Mouse (Mus musculus) liver, postnatal 0 days (tissue): ENCODE data around the gene Zfyve28. TPM values are rescaled to one million over a fixed set of nuclear protein-coding genes. Genes with fewer than 3 reads are reported as not detected.
A peak's percentile ranks its signal among the peaks of the same experiment; 100 is the strongest.

Source experiments
- ATAC-seq: fragments of 200-750 bp; cut with Nextera tagmentation; 2 replicates; pipeline ENCODE4 v1.8.0; 2017; ENCODE audit warnings: mild to moderate bottlenecking, moderate library complexity
- DNase-seq: peaks from one replicate; pipeline ENCODE4 v3.0.0-alpha.2; 2016
- H3K27ac ChIP-seq: fragments of 300-500 bp; sonication (generic); 2 replicates; pipeline ENCODE4 v1.5.1; 2014; ENCODE audit warnings: antibody characterized with exemption, moderate library complexity, mild to moderate bottlenecking, low read depth
- H3K27me3 ChIP-seq: fragments of 300-500 bp; sonication (generic); 2 replicates; pipeline ENCODE4 v1.6.1; 2014; ENCODE audit warnings: low read length, control low read depth, mixed read lengths; ENCODE audit not compliant: insufficient read depth
- H3K36me3 ChIP-seq: fragments of 300-500 bp; sonication (generic); replicated peaks from 2 replicates; pipeline ENCODE4 v1.6.1; 2014; ENCODE audit warnings: mild to moderate bottlenecking, control low read depth, low read length, moderate library complexity, mixed read lengths; ENCODE audit not compliant: insufficient read depth
- H3K4me1 ChIP-seq: fragments of 300-500 bp; sonication (generic); 2 replicates; pipeline ENCODE4 v1.6.1; 2014; ENCODE audit warnings: antibody characterized with exemption, mild to moderate bottlenecking, control low read depth; ENCODE audit not compliant: insufficient read depth
- H3K4me2 ChIP-seq: fragments of 300-500 bp; sonication (generic); 2 replicates; pipeline ENCODE4 v1.6.1; 2014; ENCODE audit warnings: low read depth, mild to moderate bottlenecking, low read length, moderate library complexity, mixed read lengths
- H3K4me3 ChIP-seq: fragments of 300-500 bp; sonication (generic); 2 replicates; pipeline ENCODE4 v1.5.1; 2014; ENCODE audit warnings: low read depth, low read length
- H3K9ac ChIP-seq: fragments of 300-500 bp; sonication (generic); replicated peaks from 2 replicates; pipeline ENCODE4 v1.6.1; 2014; ENCODE audit warnings: mild to moderate bottlenecking, moderate library complexity
- H3K9me3 ChIP-seq: fragments of 300-500 bp; sonication (generic); 2 replicates; pipeline ENCODE4 v1.6.1; 2016; ENCODE audit warnings: mild to moderate bottlenecking, control low read depth, low read length, mixed read lengths
- CTCF ChIP-seq: sonication (generic); IDR thresholded peaks from 2 replicates; pipeline ENCODE4 v1.5.1; 2016; ENCODE audit warnings: antibody characterized with exemption, low read depth
- EP300 ChIP-seq: IDR thresholded peaks from 2 replicates; pipeline ENCODE4 v1.6.1; 2016; ENCODE audit warnings: antibody characterized with exemption, low read depth, mild to moderate bottlenecking
- WGBS: fragments of 180-500 bp; shearing (Covaris S2); extraction: QIAGEN DNeasy Blood & Tissue Kit; methylation state at CpG from one replicate; pipeline ENCODE4 v1.1.7; 2014; ENCODE audit not compliant: insufficient replicate concordance; 5-methylcytosine and 5-hydroxymethylcytosine counted together
- polyA plus RNA-seq: library from polyadenylated mRNA; unstranded; fragments of >200 nt; fragmentation: Nextera tagmentation; extraction: Ambion mirVana; gene quantifications from 2 replicates; pipeline ENCODE4 v1.2.1, GENCODE M21; 2015

Zfyve28 gene
- polyA plus RNA-seq, 1 experiment from 2014 or later: 0.14 TPM

GRCm38 (mm10) chr5:34187601-34188316 lies 100.5 kb downstream of the Zfyve28 start, which contains the start of gene Mxd4:
Gene Mxd4, minus strand, starts transcription at chr5:34187720.
- H3K36me3 ChIP-seq: peaks cover 6% of the 10 kb centered on the region; the same call in 1 of the 2 replicates
- peak within 1 kb of the TSS; percentile 96 for H3K27ac ChIP-seq
- TF ChIP-seq CTCF (no peak), EP300 (no peak)

GRCm38 (mm10) chr5:34186961-34187391 lies 101.3 kb downstream of the Zfyve28 start:
- peak; percentile 24 for ATAC-seq
- TF ChIP-seq EP300: no peak
- no peak for TF ChIP-seq CTCF

More at GRCm38 (mm10) chr5:34187601-34188316, 100.5 kb downstream of the Zfyve28 start, which contains the start of gene Mxd4:
- H3K27me3 ChIP-seq: no peaks in the 10 kb centered on the region
- H3K9me3 ChIP-seq: no peaks in the 10 kb centered on the region
- peaks cover 47% of the 10 kb centered on the region for H3K4me1 ChIP-seq
- peak within 1 kb of the TSS; percentile 97 for H3K4me2 ChIP-seq
- H3K9ac ChIP-seq: peak within 1 kb of the TSS; percentile 81
- peak within 1 kb of the TSS; percentile 87 for H3K4me3 ChIP-seq
- under 1% methylated on average over 60 of the region's 60 CpGs for WGBS
- ATAC-seq: peak; percentile 97
- DNase-seq: peak; percentile 96

GRCm38 (mm10) chr5:34186391-34186790 lies 101.9 kb downstream of the Zfyve28 start:
- DNase-seq (no peak), ATAC-seq (no peak)
- Histone ChIP-seq H3K4me2 (peak overlapping the region; percentile 97), H3K27me3 (no peaks in the 10 kb centered on the region), H3K4me1 (peaks cover 50% of the 10 kb centered on the region), H3K9me3 (no peaks in the 10 kb centered on the region), H3K9ac (peak overlapping the region; percentile 81), H3K27ac (peak overlapping the region; percentile 96), H3K36me3 (peaks cover 8% of the 10 kb centered on the region; the same call in 1 of the 2 replicates), H3K4me3 (peak overlapping the region; percentile 87)
- WGBS: 45% methylated on average over 2 of the region's 2 CpGs
- no peak for TF ChIP-seq EP300
- no peak for TF ChIP-seq CTCF

More at GRCm38 (mm10) chr5:34186961-34187391, 101.3 kb downstream of the Zfyve28 start:
- Histone ChIP-seq H3K36me3 (peaks cover 8% of the 10 kb centered on the region; the same call in 1 of the 2 replicates), H3K4me3 (peak overlapping the region; percentile 87), H3K27ac (peak overlapping the region; percentile 96), H3K4me2 (peak overlapping the region; percentile 97), H3K4me1 (peaks cover 50% of the 10 kb centered on the region), H3K27me3 (no peaks in the 10 kb centered on the region), H3K9ac (peak overlapping the region; percentile 81), H3K9me3 (no peaks in the 10 kb centered on the region)
- WGBS: 2% methylated on average over 31 of the region's 46 CpGs
- peak; percentile 76 for DNase-seq

DNA sequence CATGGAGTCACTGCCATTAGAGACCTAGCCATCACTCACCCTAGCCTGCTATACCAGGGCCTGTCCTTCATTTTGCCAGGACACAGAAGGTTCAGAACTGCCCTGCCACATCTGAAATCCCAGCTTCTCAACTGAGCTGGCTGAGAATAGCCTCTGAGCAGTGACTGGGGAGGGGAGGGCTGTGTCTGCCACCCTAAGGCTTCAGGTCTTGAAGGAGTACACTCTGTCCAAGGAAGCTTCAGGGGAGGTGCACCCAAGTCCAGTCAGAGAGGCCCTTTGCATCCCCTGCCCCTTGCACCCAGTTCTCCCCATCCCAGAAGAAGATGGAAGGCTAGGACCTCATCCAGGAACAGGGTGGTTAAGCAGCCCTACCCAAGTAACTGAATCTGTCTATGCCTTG lies 102.5 kb downstream of the Zfyve28 start:
- Histone ChIP-seq H3K9ac (peak overlapping the region; percentile 81), H3K9me3 (no peaks in the 10 kb centered on the region), H3K4me3 (peak overlapping the region; percentile 87), H3K4me1 (peaks cover 50% of the 10 kb centered on the region), H3K36me3 (peaks cover 13% of the 10 kb centered on the region), H3K27me3 (no peaks in the 10 kb centered on the region), H3K4me2 (peak overlapping the region; percentile 97), H3K27ac (no peak overlapping the region)
- DNase-seq (no peak), ATAC-seq (no peak)
- TF ChIP-seq EP300: no peak
- TF ChIP-seq CTCF: no peak

GRCm38 (mm10) chr5:34185051-34185580 lies 103.1 kb downstream of the Zfyve28 start:
- Histone ChIP-seq H3K36me3 (peaks cover 16% of the 10 kb centered on the region), H3K27ac (no peak overlapping the region), H3K9ac (peak overlapping the region; percentile 81; the same call in 1 of the 2 replicates), H3K9me3 (no peaks in the 10 kb centered on the region), H3K4me3 (no peak overlapping the region), H3K4me1 (peaks cover 50% of the 10 kb centered on the region), H3K4me2 (no peak overlapping the region), H3K27me3 (no peaks in the 10 kb centered on the region)
- WGBS: 75% methylated on average over 1 of the region's 1 CpGs
- TF ChIP-seq CTCF (no peak), EP300 (no peak)
- ATAC-seq: no peak
- peak; percentile 11 for DNase-seq

- WGBS: 77% methylated on average over 3 of the region's 3 CpGs
- peaks cover 44% of the 10 kb centered on the region for H3K4me1 ChIP-seq
- H3K27ac ChIP-seq: no peak overlapping the region
- DNase-seq (peak; percentile 10), ATAC-seq (no peak)
- TF ChIP-seq CTCF (no peak), EP300 (no peak)
- no peak overlapping the region for H3K4me3 ChIP-seq
- no peaks in the 10 kb centered on the region for H3K9me3 ChIP-seq
- H3K36me3 ChIP-seq: peaks cover 20% of the 10 kb centered on the region
- no peak overlapping the region for H3K4me2 ChIP-seq
- no peak overlapping the region for H3K9ac ChIP-seq
- no peaks in the 10 kb centered on the region for H3K27me3 ChIP-seq
Observed at GRCm38 (mm10) chr5:34183976-34184375, 104.3 kb downstream of the Zfyve28 start.
